Mouse (Mus musculus): ENCODE data around the gene Snx14. TPM values are rescaled to one million over a fixed set of nuclear protein-coding genes. Genes with fewer than 3 reads are reported as not detected.
"Not testable (repeated sequence)": the region's sequence is repeated elsewhere in the genome, so short reads cannot be mapped to it uniquely, and the experiment has no call there.

Snx14 gene
- 19.6 and 23.9 TPM in 2 replicates for polyA plus RNA-seq (2014; fragmentation: Nextera tagmentation; extraction: Ambion mirVana)

DNA sequence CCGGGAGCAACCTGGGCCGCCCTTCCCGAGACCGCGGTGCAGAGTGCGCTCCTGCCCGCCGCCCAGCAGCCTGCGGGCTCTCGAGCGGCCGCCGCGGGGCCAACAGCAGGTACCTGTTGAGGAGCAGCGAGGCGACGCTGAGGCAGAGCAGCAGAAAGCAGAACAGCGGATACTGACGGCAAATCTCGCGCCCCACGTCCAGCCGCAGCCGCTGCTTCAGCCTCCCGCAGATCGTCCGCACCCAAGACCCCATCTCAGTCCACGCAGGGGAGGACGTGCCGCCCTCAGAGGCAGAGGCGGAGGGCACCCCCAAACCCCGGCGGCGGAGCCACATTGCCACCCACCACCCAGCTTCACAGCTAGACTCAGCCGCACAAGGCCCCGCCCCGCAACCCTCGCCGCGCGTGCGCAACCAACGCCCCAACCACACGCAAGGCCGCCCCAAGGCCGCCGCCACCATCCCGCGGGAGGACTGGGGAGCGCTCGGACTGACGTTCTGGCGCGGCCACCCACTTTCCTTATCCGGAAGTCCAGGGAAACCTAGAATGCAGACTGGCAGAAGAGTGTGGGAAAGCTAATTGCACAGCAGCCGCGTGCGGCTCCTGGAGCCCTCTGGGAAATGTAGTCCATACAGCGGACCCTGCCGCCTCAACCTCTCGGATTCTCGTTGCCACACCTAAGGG lies at the start of gene Snx14:
Gene Snx14 (minus strand): TSS at position 404 of the 683 bp plus-strand sequence.
- Histone ChIP-seq H3K9ac (ENCODE audit: low read depth, low read length) (peak within 1 kb of the TSS; percentile 85), H3K27me3 (replicated peaks; ENCODE audit: control insufficient read depth, insufficient read depth, low read length) (no peaks in the 10 kb centered on the region), H3K36me3 (ENCODE audit: control insufficient read depth, insufficient read depth, low read length) (no peaks in the 10 kb centered on the region), H3K4me2 (peak within 1 kb of the TSS; percentile 87), H3K4me1 (replicated peaks; ENCODE audit: control insufficient read depth, insufficient read depth, low read length) (peaks cover 11% of the 10 kb centered on the region), H3K27ac (ENCODE audit: low read depth, low read length) (peak within 1 kb of the TSS; percentile 94), H3K9me3 (ENCODE audit: control insufficient read depth, low read length) (no peaks in the 10 kb centered on the region), H3K4me3 (ENCODE audit: low read depth, low read length) (peak within 1 kb of the TSS; percentile 85)
- under 1% methylated on average over 62 of the region's 62 CpGs for WGBS
- DNase-seq (ENCODE audit: low spot score) (peak; percentile 97), ATAC-seq (replicated peaks; ENCODE audit: low FRiP score) (peak; percentile 96)

DNA sequence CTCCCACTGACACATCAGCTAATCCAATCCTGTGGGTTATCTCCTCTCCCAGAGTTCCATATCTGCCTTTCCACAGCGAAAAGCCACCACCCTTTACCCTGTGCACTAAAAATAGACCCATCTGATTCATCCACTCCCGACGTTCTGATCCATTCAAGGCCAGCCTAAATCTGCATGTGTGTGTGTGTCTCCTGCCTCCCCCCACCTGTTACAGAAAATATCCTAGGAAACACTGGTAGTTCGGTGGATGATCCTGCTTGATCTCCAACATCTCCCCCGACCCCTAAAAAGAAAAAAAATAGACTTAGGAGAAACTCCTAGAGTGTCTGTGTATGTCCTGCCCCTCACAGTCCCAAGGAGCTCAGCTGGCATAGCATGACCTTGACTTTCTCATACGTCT lies 45.8 kb upstream of the Snx14 start:
- Histone ChIP-seq H3K4me2 (no peak overlapping the region), H3K9me3 (ENCODE audit: control insufficient read depth, low read length) (no peaks in the 10 kb centered on the region), H3K9ac (ENCODE audit: low read depth, low read length) (no peak overlapping the region), H3K27me3 (replicated peaks; ENCODE audit: control insufficient read depth, insufficient read depth, low read length) (no peaks in the 10 kb centered on the region), H3K4me1 (replicated peaks; ENCODE audit: control insufficient read depth, insufficient read depth, low read length) (peaks cover 6% of the 10 kb centered on the region), H3K4me3 (ENCODE audit: low read depth, low read length) (no peak overlapping the region), H3K27ac (ENCODE audit: low read depth, low read length) (no peak overlapping the region), H3K36me3 (ENCODE audit: control insufficient read depth, insufficient read depth, low read length) (0 out of 2 replicates have a peak, but pooled peaks cover 2% of the 10 kb centered on the region)
- ATAC-seq (replicated peaks; ENCODE audit: low FRiP score) (no peak), DNase-seq (ENCODE audit: low spot score) (no peak)
- 38% methylated on average over 6 of the region's 6 CpGs for WGBS

DNA sequence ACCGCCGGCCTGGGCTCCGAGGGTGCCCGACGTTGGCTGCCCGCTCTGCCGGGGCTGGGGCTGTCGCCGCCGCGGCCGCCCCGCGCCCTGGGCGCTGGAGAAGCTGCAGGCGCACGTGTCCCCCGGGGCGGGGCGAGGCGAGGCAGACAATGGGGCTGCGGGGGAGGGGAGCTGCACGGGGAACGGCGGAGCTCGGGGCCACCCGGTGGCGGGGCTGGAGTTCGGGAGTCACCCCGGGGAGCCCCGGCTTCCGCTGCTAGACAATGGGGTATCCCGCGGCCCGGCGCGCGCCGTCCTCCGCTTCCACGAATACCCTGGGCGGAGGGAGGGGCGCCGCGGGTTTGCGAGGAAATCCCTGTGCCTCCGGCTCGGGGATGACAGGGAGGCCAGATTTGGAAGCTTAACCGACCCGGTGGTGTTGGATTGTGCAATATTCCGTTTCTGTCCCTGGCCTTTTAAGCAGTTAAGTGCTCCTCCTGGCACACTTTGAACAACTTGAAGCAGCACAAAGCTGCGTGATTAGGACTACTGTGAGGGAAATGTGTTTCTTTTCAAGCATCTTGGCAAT lies 44.2 kb upstream of the Snx14 start:
- H3K4me1 ChIP-seq (replicated peaks; ENCODE audit: control insufficient read depth, insufficient read depth, low read length) = peaks cover 6% of the 10 kb centered on the region
- H3K4me2 ChIP-seq = peak overlapping the region; percentile 89
- 0 out of 2 replicates have a peak, but pooled peaks cover 2% of the 10 kb centered on the region for H3K36me3 ChIP-seq (ENCODE audit: control insufficient read depth, insufficient read depth, low read length)
- DNase-seq (ENCODE audit: low spot score) (no peak), ATAC-seq (replicated peaks; ENCODE audit: low FRiP score) (no peak)
- peak overlapping the region; percentile 84 for H3K9ac ChIP-seq (ENCODE audit: low read depth, low read length)
- no peaks in the 10 kb centered on the region for H3K9me3 ChIP-seq (ENCODE audit: control insufficient read depth, low read length)
- peak overlapping the region; percentile 98 for H3K27ac ChIP-seq (ENCODE audit: low read depth, low read length)
- under 1% methylated on average over 52 of the region's 52 CpGs for WGBS
- H3K27me3 ChIP-seq (replicated peaks; ENCODE audit: control insufficient read depth, insufficient read depth, low read length) = no peaks in the 10 kb centered on the region
- H3K4me3 ChIP-seq (ENCODE audit: low read depth, low read length) = peak overlapping the region; percentile 100

DNA sequence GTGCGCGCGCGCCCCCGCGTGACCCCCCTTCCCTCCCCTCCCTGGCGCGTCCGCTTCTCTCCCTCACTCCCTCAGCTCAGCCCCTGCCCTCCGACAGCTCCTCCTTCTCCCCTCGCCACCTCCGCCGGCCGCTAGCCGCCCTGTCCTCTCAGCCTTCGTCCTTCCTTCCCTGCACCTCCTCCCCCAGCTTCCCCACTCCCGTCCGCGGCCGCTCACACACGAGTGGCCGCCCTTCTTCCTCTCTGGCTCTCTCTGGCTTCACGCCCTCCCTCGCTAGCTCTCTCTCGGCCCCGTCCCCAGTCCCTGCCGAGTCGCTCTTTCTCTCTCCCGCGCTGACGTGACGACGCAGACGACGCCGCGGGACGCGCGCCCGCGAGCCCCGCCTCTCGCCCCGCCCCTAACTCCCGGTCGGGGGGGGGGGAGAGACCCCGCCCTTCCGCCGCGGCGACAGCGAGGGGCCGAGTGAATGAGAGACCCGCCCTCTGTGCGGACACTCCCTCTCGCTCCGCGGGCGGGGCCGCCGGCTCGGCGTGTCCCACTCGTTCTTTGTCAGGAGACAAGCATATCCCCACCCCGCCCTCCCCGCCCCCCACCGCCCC lies 43.6 kb upstream of the Snx14 start, which contains the start of gene Syncrip:
Gene Syncrip (minus strand): TSS at position 345 of the 599 bp plus-strand sequence.
- H3K36me3 ChIP-seq (ENCODE audit: control insufficient read depth, insufficient read depth, low read length) = not testable (repeated sequence)
- peak; percentile 91 for ATAC-seq (replicated peaks; ENCODE audit: low FRiP score)

DNA sequence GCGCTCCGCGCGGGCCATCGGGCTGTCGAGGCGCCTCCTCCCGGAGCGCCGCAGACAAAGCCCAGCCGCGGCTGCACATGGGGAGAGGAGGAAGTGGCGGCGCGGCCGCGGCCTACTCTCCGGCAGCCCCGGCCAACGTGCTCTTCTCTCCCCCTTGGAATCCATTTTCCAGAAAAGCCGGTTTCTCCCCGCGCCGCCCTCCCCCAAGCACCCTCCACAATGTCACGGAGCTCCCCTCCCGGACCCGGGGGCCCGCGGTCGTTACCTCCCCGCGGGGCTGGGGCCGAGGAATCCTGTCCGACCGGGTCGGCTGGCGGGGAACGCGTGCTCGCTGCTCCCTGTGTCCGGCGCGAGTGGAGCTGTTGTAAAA lies 43.0 kb upstream of the Snx14 start:
- Histone ChIP-seq H3K4me1 (replicated peaks; ENCODE audit: control insufficient read depth, insufficient read depth, low read length) (peaks cover 6% of the 10 kb centered on the region), H3K27me3 (replicated peaks; ENCODE audit: control insufficient read depth, insufficient read depth, low read length) (no peaks in the 10 kb centered on the region), H3K27ac (ENCODE audit: low read depth, low read length) (peak overlapping the region; percentile 98), H3K9me3 (ENCODE audit: control insufficient read depth, low read length) (no peaks in the 10 kb centered on the region), H3K9ac (ENCODE audit: low read depth, low read length) (peak overlapping the region; percentile 100), H3K36me3 (ENCODE audit: control insufficient read depth, insufficient read depth, low read length) (peaks cover 7% of the 10 kb centered on the region; the same call in 1 of the 2 replicates), H3K4me3 (ENCODE audit: low read depth, low read length) (peak overlapping the region; percentile 100), H3K4me2 (peak overlapping the region; percentile 92)
- peak; percentile 4; the same call in 1 of the 2 replicates for ATAC-seq (replicated peaks; ENCODE audit: low FRiP score)
- WGBS = under 1% methylated on average over 32 of the region's 43 CpGs
- peak; percentile 70 for DNase-seq (ENCODE audit: low spot score)

More for the DNA sequence above, 43.6 kb upstream of the Snx14 start, which contains the start of gene Syncrip:
- not testable (repeated sequence) for H3K9me3 ChIP-seq (ENCODE audit: control insufficient read depth, low read length); H3K27me3 ChIP-seq (replicated peaks; ENCODE audit: control insufficient read depth, insufficient read depth, low read length); H3K4me1 ChIP-seq (replicated peaks; ENCODE audit: control insufficient read depth, insufficient read depth, low read length)
- Histone ChIP-seq H3K27ac (ENCODE audit: low read depth, low read length) (peak within 1 kb of the TSS; percentile 98), H3K4me3 (ENCODE audit: low read depth, low read length) (peak within 1 kb of the TSS; percentile 100), H3K9ac (ENCODE audit: low read depth, low read length) (peak within 1 kb of the TSS; percentile 100), H3K4me2 (peak within 1 kb of the TSS; percentile 92)
- DNase-seq (ENCODE audit: low spot score) = peak; percentile 99
- under 1% methylated on average over 53 of the region's 68 CpGs for WGBS

DNA sequence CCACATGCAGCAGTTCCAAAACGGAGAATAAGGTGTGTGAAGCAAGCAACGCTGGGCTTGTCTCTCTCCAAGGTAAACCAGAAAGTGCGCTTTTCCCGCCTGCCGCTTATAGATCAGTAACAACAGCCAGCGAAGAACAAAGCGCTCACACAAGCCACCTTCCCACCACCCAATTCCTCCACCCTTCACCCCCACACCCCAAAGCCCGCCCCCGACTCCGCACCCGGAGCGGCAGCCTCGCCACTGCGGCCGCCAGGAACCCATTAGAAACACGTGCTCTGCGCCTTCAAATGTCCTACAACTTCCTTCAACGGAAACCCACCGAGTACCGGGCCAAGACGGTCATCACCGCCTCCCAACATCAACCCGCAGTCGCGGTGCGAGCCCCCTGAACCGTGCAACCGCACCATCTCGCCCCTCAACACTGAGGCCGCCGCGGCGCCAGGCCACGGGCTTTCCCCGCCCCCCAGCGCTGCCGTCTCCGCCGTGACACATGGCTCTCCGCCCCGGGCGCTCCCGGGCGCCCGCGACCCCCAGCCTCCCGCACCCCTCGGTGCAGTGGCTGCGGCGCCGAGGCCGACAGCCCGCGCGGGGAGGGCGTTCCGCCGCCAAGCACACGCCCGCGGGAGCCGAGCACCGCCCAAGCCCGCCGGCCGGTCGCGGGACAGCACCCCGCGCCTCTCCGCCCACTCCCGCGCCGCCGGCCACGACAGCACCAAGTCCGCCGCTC lies 42.5 kb upstream of the Snx14 start:
- Histone ChIP-seq H3K9ac (ENCODE audit: low read depth, low read length) (peak overlapping the region; percentile 100), H3K4me2 (peak overlapping the region; percentile 92), H3K27ac (ENCODE audit: low read depth, low read length) (peak overlapping the region; percentile 98), H3K9me3 (ENCODE audit: control insufficient read depth, low read length) (no peaks in the 10 kb centered on the region), H3K27me3 (replicated peaks; ENCODE audit: control insufficient read depth, insufficient read depth, low read length) (no peaks in the 10 kb centered on the region), H3K4me1 (replicated peaks; ENCODE audit: control insufficient read depth, insufficient read depth, low read length) (peaks cover 6% of the 10 kb centered on the region), H3K36me3 (ENCODE audit: control insufficient read depth, insufficient read depth, low read length) (peaks cover 7% of the 10 kb centered on the region; the same call in 1 of the 2 replicates), H3K4me3 (ENCODE audit: low read depth, low read length) (peak overlapping the region; percentile 100)
- peak; percentile 9 for ATAC-seq (replicated peaks; ENCODE audit: low FRiP score)
- peak; percentile 69 for DNase-seq (ENCODE audit: low spot score)
- WGBS = under 1% methylated on average over 57 of the region's 78 CpGs

DNA sequence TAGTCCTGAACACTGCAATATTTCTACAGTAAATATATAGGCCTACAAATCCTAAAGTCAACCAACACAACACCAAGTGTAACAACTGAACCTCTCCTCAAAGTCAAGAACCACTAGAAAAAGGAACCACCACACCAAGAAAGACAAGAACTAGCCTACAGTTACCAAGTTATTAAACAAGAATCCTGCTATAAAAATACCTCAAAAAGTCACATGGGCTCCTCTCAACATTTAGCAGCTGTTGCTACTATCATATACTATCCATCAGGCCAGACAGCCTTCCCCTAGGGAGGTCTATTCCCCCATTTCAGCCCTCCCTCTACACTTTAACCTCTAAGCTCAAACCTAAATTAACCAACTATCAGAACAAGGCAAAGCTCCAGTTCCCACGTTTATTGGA lies 41.4 kb upstream of the Snx14 start:
- WGBS = 5% methylated on average over 1 of the region's 1 CpGs
- Histone ChIP-seq H3K9ac (ENCODE audit: low read depth, low read length) (peak overlapping the region; percentile 100; the same call in 1 of the 2 replicates), H3K27ac (ENCODE audit: low read depth, low read length) (no peak overlapping the region), H3K36me3 (ENCODE audit: control insufficient read depth, insufficient read depth, low read length) (peaks cover 9% of the 10 kb centered on the region), H3K9me3 (ENCODE audit: control insufficient read depth, low read length) (no peaks in the 10 kb centered on the region), H3K4me1 (replicated peaks; ENCODE audit: control insufficient read depth, insufficient read depth, low read length) (peaks cover 6% of the 10 kb centered on the region), H3K27me3 (replicated peaks; ENCODE audit: control insufficient read depth, insufficient read depth, low read length) (no peaks in the 10 kb centered on the region), H3K4me3 (ENCODE audit: low read depth, low read length) (peak overlapping the region; percentile 100), H3K4me2 (peak overlapping the region; percentile 92)
- no peak for ATAC-seq (replicated peaks; ENCODE audit: low FRiP score)
- no peak for DNase-seq (ENCODE audit: low spot score)

DNA sequence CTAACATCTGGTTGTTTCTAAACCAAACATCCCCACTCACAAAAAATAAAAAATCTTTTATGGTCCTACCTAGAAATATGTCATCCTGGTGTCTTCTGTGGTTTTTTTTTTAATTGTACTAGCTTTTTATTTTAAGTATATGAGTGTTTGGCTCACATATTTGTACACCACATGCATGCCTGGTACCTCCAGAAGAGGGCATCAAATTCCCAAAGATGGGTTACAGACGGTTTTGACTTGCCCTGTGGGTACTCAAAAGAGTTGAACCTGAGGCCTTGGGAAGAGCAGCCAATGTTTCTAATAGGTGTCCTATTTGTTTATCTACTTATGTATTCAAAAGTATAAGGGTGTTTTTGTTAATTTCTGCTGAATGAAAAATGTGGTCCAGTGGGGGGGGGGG lies 37.4 kb upstream of the Snx14 start:
- peaks cover 25% of the 10 kb centered on the region for H3K36me3 ChIP-seq (ENCODE audit: control insufficient read depth, insufficient read depth, low read length)
- no peaks in the 10 kb centered on the region for H3K9me3 ChIP-seq (ENCODE audit: control insufficient read depth, low read length)
- H3K27me3 ChIP-seq (replicated peaks; ENCODE audit: control insufficient read depth, insufficient read depth, low read length) = no peaks in the 10 kb centered on the region
- 71% methylated on average over 1 of the region's 1 CpGs for WGBS
- H3K4me2 ChIP-seq = no peak overlapping the region
- H3K27ac ChIP-seq (ENCODE audit: low read depth, low read length) = no peak overlapping the region
- H3K9ac ChIP-seq (ENCODE audit: low read depth, low read length) = no peak overlapping the region
- DNase-seq (ENCODE audit: low spot score) (no peak), ATAC-seq (replicated peaks; ENCODE audit: low FRiP score) (no peak)
- no peak overlapping the region for H3K4me3 ChIP-seq (ENCODE audit: low read depth, low read length)
- peaks cover 6% of the 10 kb centered on the region; the same call in 1 of the 2 replicates for H3K4me1 ChIP-seq (replicated peaks; ENCODE audit: control insufficient read depth, insufficient read depth, low read length)

Measured in liver, embryonic 11.5 days (tissue).